Mouse (Mus musculus) left cerebral cortex, adult 2 months (tissue): ENCODE measurements around the gene Cplane1. TPM values are rescaled to one million over a fixed set of nuclear protein-coding genes. Genes with fewer than 3 reads are reported as not detected.
"Not testable (repeated sequence)": the region's sequence is repeated elsewhere in the genome, so short reads cannot be mapped to it uniquely, and the experiment has no call there.

Source experiments
- DNase-seq, 2 experiments: peaks; one replicate each; pipeline ENCODE4 v3.0.0; 2021 to 2022; ENCODE audit warnings: low spot score in 2 of 2, mixed read lengths in 1 of 2; ENCODE audit errors: extremely low spot score in 1 of 2
- H3K27ac ChIP-seq: fragments of 200-600 bp; 2 replicates; pipeline ENCODE4 v1.8.1; 2022
- H3K4me3 ChIP-seq: fragments of 200-600 bp; 2 replicates; pipeline ENCODE4 v1.8.1; 2022
- CTCF ChIP-seq: fragments of 200-600 bp; IDR thresholded peaks from 2 replicates; pipeline ENCODE4 v1.8.1; 2022; ENCODE audit warnings: antibody characterized with exemption, mild to moderate bottlenecking, moderate library complexity
- intact Hi-C: fragments of 180-260 bp; cut with DNase I; formaldehyde crosslinking; loops from one replicate; pipeline ENCODE4 v1.15.1; 2025
- long read RNA-seq, 2 experiments: library from polyadenylated mRNA; stranded (forward); transcript quantifications; one replicate each; pipeline ENCODE4 v2.0.0; 2021; ENCODE audit warnings: borderline mapping rate in 2 of 2
- total RNA-seq, 2 experiments: library from RNA; stranded (reverse); gene quantifications; 2 replicates each; pipeline ENCODE4 v1.2.3; 2021

Cplane1 gene
- total RNA-seq = 10 to 100 TPM; 33.4 to 37.0 TPM
- long read RNA-seq, experiment 1, partial matches to known transcripts = 7 of 16 reads
- long read RNA-seq, experiment 1, other reads (novel, unspliced or antisense) = 9 of 16 reads
- long read RNA-seq, experiment 2, full-length matches to known transcripts = 1 of 11 reads
- long read RNA-seq, experiment 2, partial matches to known transcripts = 3 of 11 reads
- long read RNA-seq, experiment 2, other reads (novel, unspliced or antisense) = 7 of 11 reads

DNA sequence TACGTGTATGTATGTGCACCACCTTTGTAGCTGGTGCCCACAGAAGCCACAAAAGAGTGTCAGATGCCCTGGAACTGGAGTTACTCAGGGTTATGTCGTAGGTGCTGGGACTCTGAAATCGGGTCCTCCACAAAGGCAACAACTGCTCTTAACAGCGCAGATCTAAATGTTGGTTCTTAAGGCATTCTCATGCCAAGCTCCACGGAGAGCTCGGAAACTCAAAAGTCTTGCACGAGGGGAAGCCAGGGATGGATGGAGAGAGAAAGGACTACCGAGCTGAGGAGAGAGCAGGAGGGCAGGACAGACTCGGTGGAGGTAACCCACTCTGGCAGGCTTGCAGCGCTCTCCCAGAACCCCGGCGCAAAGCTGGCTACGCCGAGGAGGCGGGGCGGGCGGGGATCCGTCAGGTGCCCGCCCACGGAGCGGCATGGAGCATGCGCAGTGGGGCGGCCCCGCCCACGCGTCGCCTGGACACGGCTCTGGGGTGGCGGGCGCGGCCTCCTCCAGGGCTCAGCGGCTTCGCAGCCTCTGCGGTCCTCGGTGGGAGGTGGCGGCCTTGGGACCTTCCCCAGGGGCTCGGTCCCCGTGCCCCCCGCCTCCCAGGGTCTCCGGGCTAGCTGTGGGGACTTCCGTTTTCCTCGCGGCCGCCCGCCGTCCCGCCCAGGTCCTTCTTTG is at the start of gene Cplane1:
TSS of gene Cplane1 (plus strand) at position 516 of the 675 bp plus-strand sequence.
- intact Hi-C loops = loop anchor here (10.0 kb wide), 1 partner anchor 276 kb away; the partner anchor contains the start of gene Nipbl
- peak within 1 kb of the TSS; percentile 89 for H3K27ac ChIP-seq
- DNase-seq = peak; percentile 94 to 98
- TF ChIP-seq CTCF = no peak
- peak within 1 kb of the TSS; percentile 100 for H3K4me3 ChIP-seq

DNA sequence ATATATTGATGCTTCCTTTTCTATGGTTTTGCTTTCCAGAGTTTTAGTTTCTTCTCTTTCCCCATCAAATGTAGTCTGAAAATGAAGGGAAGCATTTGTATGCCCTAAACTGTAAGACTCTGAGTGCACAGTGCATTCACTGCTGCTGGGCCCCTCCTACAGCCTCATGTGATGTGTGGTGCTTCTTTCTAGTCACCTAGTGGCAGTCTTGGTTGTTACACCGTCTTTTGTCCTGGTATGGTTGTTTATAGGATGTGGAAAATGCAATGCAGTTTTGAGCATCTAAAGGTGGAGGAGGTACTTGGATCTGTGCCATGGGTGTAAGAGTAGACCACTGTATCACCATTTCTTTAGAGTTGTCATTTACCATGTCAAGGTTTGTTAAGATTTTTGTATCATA is 39.6 kb upstream of the Cplane1 start:
- intact Hi-C loops = no loop called here
- DNase-seq = no peak
- Histone ChIP-seq H3K4me3 (no peak overlapping the region), H3K27ac (no peak overlapping the region)
- no peak; the same call in 1 of the 2 replicates for TF ChIP-seq CTCF

- DNase-seq = no peak
- intact Hi-C loops = loop anchor here (5.0 kb wide), 1 partner anchor 56 kb away; no protein-coding TSS in a partner anchor
- Histone ChIP-seq H3K4me3 (no peak overlapping the region), H3K27ac (no peak overlapping the region)
- TF ChIP-seq CTCF = no peak
Measured at GRCm38 (mm10) chr15:8131268-8131667, 37.6 kb upstream of the Cplane1 start.

GRCm38 (mm10) chr15:8131761-8132160 is 37.1 kb upstream of the Cplane1 start:
- TF ChIP-seq CTCF = no peak; the same call in 1 of the 2 replicates

GRCm38 (mm10) chr15:8135606-8136005 is 33.3 kb upstream of the Cplane1 start:
- DNase-seq = no peak
- no peak overlapping the region for H3K4me3 ChIP-seq
- H3K27ac ChIP-seq = no peak overlapping the region
- TF ChIP-seq CTCF = no peak
- intact Hi-C loops = no loop called here

More at GRCm38 (mm10) chr15:8131761-8132160, 37.1 kb upstream of the Cplane1 start:
- DNase-seq = no peak
- H3K27ac ChIP-seq = no peak overlapping the region
- intact Hi-C loops = loop anchor here (5.0 kb wide), 1 partner anchor 56 kb away; no protein-coding TSS in a partner anchor
- no peak overlapping the region for H3K4me3 ChIP-seq

DNA sequence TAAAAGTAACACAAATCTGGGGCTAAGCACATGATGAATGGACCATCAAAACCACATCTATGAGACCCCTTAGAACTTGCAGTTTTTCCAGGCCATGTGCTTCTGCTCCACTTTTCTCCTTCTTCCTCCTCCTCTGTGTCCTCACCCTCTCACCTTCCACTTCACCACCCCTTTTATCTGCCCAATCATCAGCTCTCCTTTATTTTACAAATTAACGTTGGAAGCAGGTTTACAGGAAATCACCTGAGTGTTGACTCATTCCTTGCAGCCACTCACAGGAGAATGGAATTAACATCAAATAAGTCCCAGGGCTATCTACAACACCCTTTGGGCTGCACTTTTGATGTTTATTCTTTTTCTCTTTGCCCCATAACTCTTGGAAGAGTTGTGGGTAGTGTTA is 7.1 kb upstream of the Cplane1 start:
- DNase-seq = no peak
- TF ChIP-seq CTCF = no peak
- no peak overlapping the region for H3K27ac ChIP-seq
- H3K4me3 ChIP-seq = no peak overlapping the region
- intact Hi-C loops = loop anchor here (10.0 kb wide), 1 partner anchor 283 kb away; the partner anchor contains the start of gene Nipbl

- intact Hi-C loops = loop anchor here (10.0 kb wide), 1 partner anchor 275 kb away; the partner anchor contains the start of gene Nipbl
- Histone ChIP-seq H3K27ac (peak overlapping the region; percentile 89), H3K4me3 (peak overlapping the region; percentile 100)
- TF ChIP-seq CTCF = no peak
- no peak for DNase-seq
Measured at GRCm38 (mm10) chr15:8169266-8169746, 400 bp downstream of the Cplane1 start.

- intact Hi-C loops = loop anchor here (5.0 kb wide), 1 partner anchor 57 kb away; no protein-coding TSS in a partner anchor
- no peak for TF ChIP-seq CTCF
Measured at GRCm38 (mm10) chr15:8189563-8189962, 20.7 kb downstream of the Cplane1 start.

DNA sequence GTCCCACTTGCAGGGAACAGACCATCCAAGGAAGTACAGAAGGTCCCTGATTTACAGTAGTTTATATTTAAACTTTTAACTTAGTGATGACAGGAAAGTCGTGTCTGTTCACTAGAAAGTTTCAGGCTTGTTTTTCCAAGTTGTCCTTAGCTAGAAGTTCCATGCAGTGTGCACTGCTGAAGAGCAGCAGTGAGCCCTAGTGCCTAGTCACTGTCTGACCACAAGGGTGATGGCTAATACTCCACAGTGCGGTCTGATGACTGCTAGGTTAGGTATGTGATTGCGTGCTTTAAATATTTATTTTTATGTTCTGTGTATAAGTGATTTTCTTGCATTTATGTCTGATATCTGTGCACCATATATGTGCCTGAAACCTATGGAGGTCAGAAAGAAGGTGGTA is 21.5 kb downstream of the Cplane1 start:
- no peak for TF ChIP-seq CTCF
- intact Hi-C loops = no loop called here
- no peak for DNase-seq
- Histone ChIP-seq H3K27ac (no peak overlapping the region), H3K4me3 (no peak overlapping the region)

More at GRCm38 (mm10) chr15:8189563-8189962, 20.7 kb downstream of the Cplane1 start:
- Histone ChIP-seq H3K4me3 (no peak overlapping the region), H3K27ac (no peak overlapping the region)
- DNase-seq = no peak

DNA sequence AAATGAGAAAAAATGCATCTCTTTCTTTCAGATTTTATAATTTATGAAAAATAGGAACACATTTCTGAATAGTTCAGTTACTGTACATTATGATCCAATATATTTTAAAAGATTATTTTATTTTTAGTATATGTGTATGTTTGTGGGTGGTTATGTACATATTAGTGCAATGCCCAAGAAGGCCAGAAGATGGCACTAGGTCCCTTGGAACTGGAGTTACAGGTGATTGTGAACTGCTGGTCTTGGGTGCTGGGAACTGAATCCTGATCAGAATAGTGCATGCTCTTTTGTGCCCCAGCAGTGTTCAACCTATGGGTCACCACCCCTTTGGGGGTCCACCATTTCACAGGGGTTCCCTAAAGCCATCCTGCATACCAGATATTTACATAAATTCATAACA is 31.4 kb downstream of the Cplane1 start:
- no peak overlapping the region for H3K27ac ChIP-seq
- TF ChIP-seq CTCF = peak; percentile 17; the same call in 1 of the 2 replicates
- H3K4me3 ChIP-seq = no peak overlapping the region
- intact Hi-C loops = no loop called here
- DNase-seq = no peak

- Histone ChIP-seq H3K4me3 (no peak overlapping the region), H3K27ac (no peak overlapping the region)
- DNase-seq = no peak
- intact Hi-C loops = no loop called here
- TF ChIP-seq CTCF = no peak
Measured at GRCm38 (mm10) chr15:8208362-8208761, 39.5 kb downstream of the Cplane1 start.

- H3K4me3 ChIP-seq = no peak overlapping the region
- TF ChIP-seq CTCF = no peak
- no peak for DNase-seq
- intact Hi-C loops = loop anchor here (5.0 kb wide), 1 partner anchor 93 kb away; no protein-coding TSS in a partner anchor
- no peak overlapping the region for H3K27ac ChIP-seq
Measured at GRCm38 (mm10) chr15:8214811-8215210, 45.9 kb downstream of the Cplane1 start.

- H3K4me3 ChIP-seq, intact Hi-C loops, DNase-seq, H3K27ac ChIP-seq: not testable (repeated sequence)
Measured at GRCm38 (mm10) chr15:8234167-8234566, 65.3 kb downstream of the Cplane1 start.
